Mouse (Mus musculus) thymus, adult 18-20 months (tissue): ENCODE results near the gene Cst3.

ENCODE experiments used
- DNase-seq, 2 experiments: peaks; one replicate each; pipeline ENCODE4 v3.0.0; 2022; ENCODE audit warnings: mixed read lengths in 2 of 2

Cst3 gene

DNA sequence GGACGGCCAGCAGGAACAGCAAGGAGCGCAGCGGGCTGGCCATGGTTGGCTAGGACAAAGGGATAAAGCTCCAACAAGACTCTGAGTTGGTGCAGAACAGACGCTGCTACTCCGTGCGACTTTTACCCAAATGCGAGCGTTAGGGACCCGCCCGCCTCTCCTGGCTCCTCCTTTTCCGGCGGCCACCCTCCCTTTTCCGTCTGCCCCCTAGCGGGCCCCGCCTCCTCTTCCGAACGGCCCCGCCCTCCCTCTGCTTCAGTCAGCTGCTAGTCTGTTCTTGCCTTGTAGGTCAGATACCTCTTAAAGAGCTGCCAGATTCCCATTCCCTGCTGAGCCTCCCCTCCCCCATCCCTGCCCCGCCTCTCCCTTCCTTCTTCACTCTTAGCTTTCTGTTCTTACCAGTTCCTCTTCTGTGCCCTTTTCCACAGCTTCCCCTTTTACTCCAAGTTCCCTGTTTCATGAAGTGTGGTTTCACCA is at the start of gene Cst3:
Gene Cst3 (minus strand): TSS at position 358 of the 477 bp plus-strand sequence.
- DNase-seq = peak; percentile 84 to 87

DNA sequence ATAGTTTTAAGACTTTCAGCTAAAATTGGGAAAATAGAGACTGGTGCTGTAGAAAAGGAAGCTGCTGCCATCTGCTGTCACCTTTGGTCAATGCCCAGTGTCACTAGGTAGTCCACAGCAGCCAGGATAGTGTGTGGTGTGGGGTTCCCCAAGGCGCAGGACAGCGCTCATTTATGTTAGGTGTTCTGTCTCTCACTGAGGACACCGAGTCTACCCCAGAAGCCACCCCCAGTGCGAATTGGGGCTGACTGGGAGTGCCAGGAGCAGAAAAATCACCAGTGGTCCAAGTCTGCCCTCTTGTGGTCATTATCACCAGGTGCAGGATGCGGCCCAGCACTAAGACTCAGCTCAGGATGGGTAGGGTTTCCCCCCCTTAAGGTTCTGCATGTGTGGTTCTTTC is 26.8 kb upstream of the Cst3 start:
- peak; percentile 8 to 11 for DNase-seq

GRCm38 (mm10) chr2:148900305-148900704 is 24.8 kb upstream of the Cst3 start:
- DNase-seq = no peak

DNA sequence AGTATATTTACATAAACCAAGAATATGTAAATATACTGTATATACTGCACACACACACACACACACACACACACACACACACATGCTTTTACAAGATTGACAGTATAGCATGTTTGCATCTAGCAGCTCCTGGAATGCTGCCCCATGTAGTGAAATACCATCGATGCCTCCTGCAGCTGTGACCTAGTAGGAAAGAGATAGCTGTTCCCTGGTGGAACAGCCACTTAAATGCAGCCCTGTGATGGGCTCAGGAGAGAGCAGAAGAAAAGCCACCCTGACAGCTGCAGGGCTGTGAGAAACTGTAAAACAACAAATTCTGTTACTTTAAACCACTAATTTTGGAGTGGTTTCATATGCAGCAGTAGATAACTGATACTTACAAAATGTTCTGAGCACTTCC is 20.7 kb upstream of the Cst3 start:
- DNase-seq = no peak

GRCm38 (mm10) chr2:148893107-148893506 is 17.6 kb upstream of the Cst3 start:
- DNase-seq = no peak

DNA sequence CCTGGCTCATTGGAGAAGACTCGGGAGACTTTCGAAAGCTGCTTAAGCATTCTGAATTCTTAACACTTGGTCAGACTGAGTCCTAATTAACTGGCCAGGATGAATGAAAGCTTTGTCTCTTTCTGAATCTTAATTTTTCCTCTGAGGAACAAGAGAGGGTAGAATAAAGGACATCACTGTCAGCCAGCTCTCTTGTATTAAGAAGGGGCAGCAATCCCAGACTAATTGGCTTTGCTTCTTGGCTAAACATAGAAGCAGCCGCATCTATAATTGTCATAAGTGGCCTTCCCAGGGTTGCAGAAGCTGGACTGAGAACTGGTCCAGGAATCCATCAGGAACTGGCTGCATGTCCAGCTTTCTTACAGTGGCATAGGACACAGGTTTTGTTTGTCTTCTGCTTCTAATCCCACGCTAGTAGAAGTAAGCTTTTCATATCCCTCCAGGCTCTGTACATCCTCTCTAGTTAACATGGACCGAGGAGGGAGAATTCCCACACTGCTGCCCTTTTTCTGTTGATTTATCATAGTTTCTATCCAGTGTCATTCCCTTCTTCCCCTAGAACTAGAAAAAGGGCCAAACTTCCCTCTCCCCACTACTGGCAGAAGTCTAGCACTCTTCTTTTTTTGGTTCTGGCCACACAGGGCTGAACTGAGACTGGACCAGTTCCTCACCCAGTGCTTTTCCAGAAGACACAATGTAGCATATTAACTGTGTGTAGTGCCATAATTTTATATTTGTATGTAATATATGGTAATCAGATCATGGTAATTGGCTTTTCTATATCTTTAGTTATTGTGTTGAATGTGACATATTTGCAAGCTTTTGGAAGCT is 14.7 kb upstream of the Cst3 start:
- DNase-seq = no peak

DNA sequence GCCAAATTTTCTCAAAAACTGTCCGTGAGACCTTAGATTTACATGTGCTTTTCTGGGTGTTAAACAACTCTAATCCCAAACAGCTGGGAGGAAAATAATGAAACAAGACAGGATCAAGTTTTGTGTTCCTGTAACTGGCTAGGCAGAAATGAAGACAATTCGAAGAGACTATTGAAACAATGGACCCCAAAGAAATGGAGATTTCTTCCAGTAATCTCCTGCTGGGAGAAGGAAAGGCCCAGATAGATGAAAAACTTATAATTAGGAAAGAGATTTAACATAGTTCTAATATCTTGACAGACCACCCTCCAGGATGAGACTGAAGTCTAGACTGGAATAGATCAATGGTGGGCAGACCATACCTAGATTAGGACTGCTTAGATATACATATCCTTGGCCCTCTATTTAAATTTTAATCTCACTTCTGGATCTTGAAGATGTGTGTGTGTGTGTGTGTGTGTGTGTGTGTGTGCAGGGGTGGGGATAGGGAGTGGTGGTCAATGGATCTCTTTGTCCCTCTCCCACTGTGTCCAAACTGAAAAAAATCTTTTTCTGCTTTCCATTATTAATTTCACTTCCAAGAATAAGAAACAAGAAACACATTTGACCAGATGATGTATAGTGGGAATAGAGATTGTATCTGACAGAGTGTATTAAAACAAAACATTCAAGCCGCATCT is 14.0 kb upstream of the Cst3 start:
- no peak for DNase-seq

DNA sequence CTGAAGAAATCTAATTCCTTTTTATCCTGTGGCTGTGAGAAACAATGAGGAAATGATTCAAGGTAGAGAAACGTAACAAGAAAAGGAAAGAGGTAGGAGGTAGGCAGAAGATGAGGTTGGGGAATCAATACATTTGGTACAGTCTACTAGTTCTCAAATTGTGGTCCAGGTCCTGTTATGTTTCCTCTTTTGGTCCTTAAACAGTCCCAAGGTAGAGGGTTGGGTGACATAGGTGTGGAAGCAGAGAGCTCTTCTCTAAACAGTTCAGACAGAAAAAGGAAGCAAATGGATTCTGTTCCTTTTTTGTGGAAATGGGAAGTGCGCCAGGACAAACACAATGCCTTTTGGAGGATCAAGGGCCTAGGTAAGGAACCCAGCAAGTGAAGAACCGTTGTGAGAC is 13.4 kb upstream of the Cst3 start:
- DNase-seq = no peak

DNA sequence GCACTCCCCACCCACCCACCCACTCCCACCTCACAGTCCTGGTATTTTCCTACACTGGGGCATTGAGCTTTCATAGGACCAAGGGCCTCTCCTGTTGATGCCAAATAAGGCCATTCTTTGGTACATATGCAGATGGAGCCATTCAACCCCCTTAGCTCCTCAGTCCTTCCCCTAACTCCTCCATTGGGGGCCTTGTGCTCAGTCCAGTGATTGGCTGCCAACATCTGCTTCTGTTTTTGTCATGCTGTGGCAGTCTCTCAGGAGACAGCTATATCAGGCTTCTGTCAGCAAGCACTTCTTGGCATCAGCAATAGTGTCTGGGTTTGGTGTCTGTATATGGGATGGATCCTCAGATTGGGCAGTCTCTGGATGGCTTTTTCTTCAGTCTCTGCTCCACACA is 9.2 kb upstream of the Cst3 start:
- DNase-seq = no peak

- no peak for DNase-seq
Observed at GRCm38 (mm10) chr2:148879199-148879598, 3.7 kb upstream of the Cst3 start.

DNA sequence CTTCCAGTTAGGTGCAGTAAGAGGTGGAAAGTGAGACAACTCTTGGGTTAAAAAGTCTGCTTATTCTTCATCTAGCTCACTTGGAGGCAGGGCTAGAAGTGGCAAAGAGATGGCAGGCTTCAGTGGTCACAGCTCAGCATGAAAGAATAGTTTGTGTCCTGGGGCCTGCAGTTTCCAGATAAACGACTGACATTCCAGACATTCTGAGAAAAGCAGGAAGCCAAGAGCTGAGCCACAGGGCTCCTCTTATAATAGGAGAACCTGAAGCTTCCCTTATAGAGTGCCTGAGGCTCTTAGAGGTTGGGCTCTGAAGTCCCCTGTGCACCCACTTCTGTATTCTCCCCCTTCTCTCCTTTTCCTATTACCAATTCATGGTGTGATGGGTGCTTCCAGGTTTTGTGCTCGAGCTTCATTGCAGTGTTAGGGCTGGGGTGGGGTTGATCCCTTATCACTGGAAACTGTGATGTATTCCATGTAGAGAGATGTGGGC is 3.2 kb upstream of the Cst3 start:
- no peak for DNase-seq

GRCm38 (mm10) chr2:148877016-148877770 is 1.7 kb upstream of the Cst3 start:
- no peak for DNase-seq

DNA sequence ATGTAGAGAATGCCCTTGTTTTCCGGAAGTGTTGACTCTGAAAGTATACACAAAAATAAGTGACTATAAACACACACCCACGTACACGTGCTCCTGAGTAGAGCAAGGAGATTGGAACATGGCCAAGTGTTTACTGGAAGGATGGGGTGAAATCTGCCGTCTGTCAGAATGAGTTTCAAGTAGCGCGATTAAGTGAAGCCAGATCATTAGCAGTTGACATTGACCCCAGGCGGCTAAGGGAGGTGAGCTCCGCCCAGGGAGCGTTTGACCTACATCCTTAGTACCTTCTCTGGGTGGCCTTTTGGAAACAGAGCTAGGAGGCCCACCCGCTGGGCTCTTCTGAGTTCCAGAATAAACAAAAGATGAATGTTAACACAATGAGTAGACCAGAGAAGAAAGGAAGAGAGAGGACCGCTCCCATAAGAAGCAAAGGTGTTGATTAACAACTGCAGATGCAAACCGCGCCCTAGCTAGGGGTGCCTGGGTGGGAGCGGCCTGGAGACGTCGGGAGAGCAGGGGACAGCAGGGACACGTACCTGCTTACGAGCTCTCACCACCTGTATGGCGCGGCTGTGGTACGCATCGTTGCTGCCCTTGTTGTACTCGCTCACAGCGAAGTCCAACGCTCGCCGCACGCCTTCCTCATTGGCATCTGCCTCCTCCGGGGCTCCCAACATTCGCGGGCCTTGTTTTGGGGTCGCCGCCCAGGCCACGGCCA is 716 bp downstream of the Cst3 start:
- DNase-seq = no peak

DNA sequence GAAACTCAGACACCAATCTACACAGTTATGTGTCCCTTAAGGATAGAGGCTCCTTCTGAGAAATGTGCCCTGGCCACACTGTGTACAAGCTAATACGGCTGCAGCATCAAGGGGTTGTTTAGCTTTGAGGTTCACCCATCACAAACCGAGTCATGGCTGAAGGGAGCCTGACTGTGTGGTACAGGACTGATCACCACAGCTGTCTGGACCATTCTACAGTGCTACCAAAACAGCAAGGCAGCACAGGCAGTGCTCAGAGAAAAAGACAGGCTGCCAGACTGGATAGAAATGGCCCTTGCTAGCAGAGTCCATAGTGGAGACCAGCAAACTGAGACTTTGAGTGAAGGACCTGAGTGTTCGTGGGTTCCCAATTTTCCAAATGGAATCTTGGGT is 1.3 kb downstream of the Cst3 start:
- DNase-seq = no peak

GRCm38 (mm10) chr2:148872860-148873259 is 2.6 kb downstream of the Cst3 start:
- DNase-seq = no peak

- DNase-seq = no peak
Observed at GRCm38 (mm10) chr2:148870526-148870925, 5.0 kb downstream of the Cst3 start.

DNA sequence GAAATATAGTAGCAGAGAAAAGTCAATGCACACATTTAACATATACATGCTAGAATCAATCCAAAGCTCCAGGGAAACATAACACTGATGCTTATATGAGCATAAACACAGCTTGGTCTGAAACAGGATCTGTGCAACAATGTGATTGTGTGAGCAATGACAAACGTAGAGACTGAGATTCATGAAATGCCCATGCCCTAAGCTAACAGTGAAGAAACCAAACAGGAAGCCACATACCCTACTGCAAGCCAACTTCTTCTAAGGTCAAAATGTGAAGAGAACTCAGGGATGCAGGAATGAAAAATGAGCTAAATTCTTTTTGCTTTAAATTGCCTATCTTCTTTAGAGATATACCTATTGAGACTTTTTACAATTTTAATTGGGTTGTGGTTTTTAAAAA is 6.5 kb downstream of the Cst3 start:
- no peak for DNase-seq

DNA sequence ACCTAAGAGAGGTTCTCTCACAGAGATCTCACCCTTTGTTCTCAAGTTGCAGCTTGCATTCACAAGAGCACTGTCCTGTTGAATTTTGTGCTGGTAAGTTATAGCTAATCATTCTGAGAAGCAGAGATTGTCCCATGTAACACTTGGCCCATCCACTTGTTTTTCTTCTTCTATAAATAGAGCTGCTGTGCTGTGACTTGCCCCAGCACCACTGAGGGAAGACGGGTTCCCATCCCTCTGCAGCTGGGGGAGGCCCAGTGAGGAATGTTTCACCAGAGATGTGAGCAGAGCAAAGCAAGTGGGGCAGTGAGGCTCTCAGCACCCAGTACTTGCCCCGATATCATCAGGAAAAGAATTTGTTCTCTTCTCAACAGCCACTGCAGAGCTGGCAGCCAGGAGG is 10.5 kb downstream of the Cst3 start, which contains the start of gene 9230104L09Rik:
Gene 9230104L09Rik (minus strand): TSS at position 73 of the 400 bp plus-strand sequence.
- DNase-seq = no peak

- DNase-seq = no peak
Observed at GRCm38 (mm10) chr2:148861693-148862092, 13.8 kb downstream of the Cst3 start.

GRCm38 (mm10) chr2:148860993-148861392 is 14.5 kb downstream of the Cst3 start:
- DNase-seq = no peak

- no peak for DNase-seq
Observed at GRCm38 (mm10) chr2:148857506-148857905, 18.0 kb downstream of the Cst3 start.

DNA sequence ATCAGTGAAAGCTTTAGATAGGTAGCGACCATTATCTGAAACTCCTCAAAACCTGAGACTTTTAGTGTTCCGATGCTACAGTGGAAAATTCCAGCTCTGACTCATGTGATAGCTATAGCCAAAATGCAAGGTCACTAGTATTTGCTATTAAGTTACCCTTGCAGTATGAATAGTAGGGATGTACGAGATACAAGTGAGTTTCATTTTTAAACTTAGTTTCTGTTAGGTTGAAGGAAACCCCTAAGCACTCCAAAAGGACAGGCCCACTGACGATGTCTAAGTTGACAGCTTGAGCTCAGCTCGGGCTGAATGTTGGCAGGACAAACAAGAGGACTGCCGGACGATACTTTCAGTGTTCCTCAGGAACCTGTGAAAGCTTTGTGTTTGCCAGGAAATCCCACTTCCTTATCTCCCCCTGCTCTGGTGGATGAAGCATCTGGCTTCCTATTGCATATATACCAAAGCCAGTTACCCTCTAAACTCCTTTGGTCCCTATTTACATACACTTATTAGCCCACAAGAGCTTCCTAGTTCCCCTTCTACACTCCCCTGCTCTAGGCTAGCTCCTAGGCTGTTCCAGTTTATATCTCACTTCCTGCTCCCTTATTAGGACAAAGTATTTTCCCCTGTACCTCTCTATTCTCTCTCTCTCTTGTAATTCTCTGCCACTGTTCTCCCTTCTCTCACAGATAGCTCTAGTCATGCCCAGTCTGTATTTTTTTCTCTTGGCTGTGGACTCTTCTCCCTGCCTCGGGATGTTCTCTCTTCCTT is 18.7 kb downstream of the Cst3 start:
- no peak for DNase-seq
